Mouse (Mus musculus): ENCODE data around the gene Btla. TPM values are rescaled to one million over a fixed set of nuclear protein-coding genes. Genes with fewer than 3 reads are reported as not detected.
A peak's percentile ranks its signal among the peaks of the same experiment; 100 is the strongest.

The Btla gene
- polyA plus RNA-seq, 1 experiment from 2014 or later: 0.08 TPM

GRCm38 (mm10) chr16:45231296-45231695 is 7.2 kb downstream of the Btla start:
- H3K27me3 ChIP-seq: no peaks in the 10 kb centered on the region
- no peak overlapping the region for H3K9ac ChIP-seq
- H3K27ac ChIP-seq (replicated peaks): no peak overlapping the region
- no peak overlapping the region for H3K4me3 ChIP-seq
- H3K9me3 ChIP-seq: no peaks in the 10 kb centered on the region
- H3K36me3 ChIP-seq: no peaks in the 10 kb centered on the region
- WGBS: 86% methylated on average over 1 of the region's 1 CpGs
- H3K4me2 ChIP-seq: no peak overlapping the region
- no peaks in the 10 kb centered on the region for H3K4me1 ChIP-seq (replicated peaks)
- ATAC-seq (ENCODE audit: low FRiP score, low read depth): no peak

DNA sequence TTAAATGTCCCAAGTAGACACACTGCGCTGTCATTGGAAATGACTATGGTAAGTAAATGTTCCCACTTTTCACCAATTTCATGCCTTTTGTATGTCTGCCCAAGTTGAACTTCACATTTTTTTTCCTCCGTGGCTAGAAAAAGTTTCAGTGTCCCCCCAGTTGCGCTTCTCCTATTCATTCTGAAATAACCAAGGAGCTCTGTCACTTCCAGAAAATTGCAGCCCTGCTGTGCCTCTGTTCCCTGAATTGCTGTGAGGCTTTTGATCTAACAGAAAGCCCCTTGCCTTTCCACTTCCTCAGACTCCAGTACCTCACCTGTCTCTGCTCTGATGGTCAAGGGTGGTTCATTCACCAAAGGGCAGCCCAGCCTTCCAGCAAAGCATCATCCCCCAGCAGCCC is 8.9 kb downstream of the Btla start:
- no peak for ATAC-seq (ENCODE audit: low FRiP score, low read depth)
- H3K4me3 ChIP-seq: no peak overlapping the region
- no peak overlapping the region for H3K27ac ChIP-seq (replicated peaks)
- no peaks in the 10 kb centered on the region for H3K36me3 ChIP-seq
- H3K9me3 ChIP-seq: no peaks in the 10 kb centered on the region
- H3K4me1 ChIP-seq (replicated peaks): no peaks in the 10 kb centered on the region
- H3K4me2 ChIP-seq: no peak overlapping the region
- 47% methylated on average over 3 of the region's 3 CpGs for WGBS
- H3K9ac ChIP-seq: no peak overlapping the region
- no peaks in the 10 kb centered on the region for H3K27me3 ChIP-seq

DNA sequence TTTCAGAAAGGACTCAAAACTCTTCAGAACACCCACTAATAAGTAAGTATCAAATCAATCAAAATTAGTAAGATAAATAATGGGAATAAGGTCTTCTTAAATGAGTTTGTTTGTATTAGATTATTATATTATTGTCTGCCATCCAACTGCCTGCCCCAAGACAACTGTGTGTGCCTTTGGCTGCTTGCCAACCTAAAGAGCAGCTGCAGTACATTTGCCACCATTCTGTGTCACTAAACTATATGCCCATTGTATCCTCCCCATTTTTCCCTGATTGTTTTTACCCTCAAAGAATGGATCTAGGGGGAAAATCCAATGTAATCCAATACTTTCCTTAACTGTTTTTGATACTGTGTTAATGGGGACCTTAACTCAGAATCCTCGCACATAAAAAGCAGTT is 18.6 kb downstream of the Btla start:
- H3K4me1 ChIP-seq (replicated peaks): no peaks in the 10 kb centered on the region
- H3K4me3 ChIP-seq: no peak overlapping the region
- WGBS: 84% methylated on average over 1 of the region's 1 CpGs
- H3K36me3 ChIP-seq: no peaks in the 10 kb centered on the region
- no peaks in the 10 kb centered on the region for H3K27me3 ChIP-seq
- no peak overlapping the region for H3K27ac ChIP-seq (replicated peaks)
- ATAC-seq (ENCODE audit: low FRiP score, low read depth): no peak
- H3K9me3 ChIP-seq: no peaks in the 10 kb centered on the region
- no peak overlapping the region for H3K4me2 ChIP-seq
- no peak overlapping the region for H3K9ac ChIP-seq

- WGBS: 11% methylated on average over 3 of the region's 3 CpGs
- Histone ChIP-seq H3K27me3 (no peaks in the 10 kb centered on the region), H3K9me3 (no peaks in the 10 kb centered on the region), H3K27ac (replicated peaks) (no peak overlapping the region), H3K9ac (no peak overlapping the region), H3K4me2 (no peak overlapping the region), H3K36me3 (no peaks in the 10 kb centered on the region), H3K4me1 (replicated peaks) (no peaks in the 10 kb centered on the region), H3K4me3 (no peak overlapping the region)
- ATAC-seq (ENCODE audit: low FRiP score, low read depth): peak; percentile 68
Observed at GRCm38 (mm10) chr16:45244930-45245472, 20.9 kb downstream of the Btla start.

- no peak overlapping the region for H3K27ac ChIP-seq (replicated peaks)
- no peaks in the 10 kb centered on the region for H3K9me3 ChIP-seq
- WGBS: 51% methylated on average over 2 of the region's 2 CpGs
- no peak overlapping the region for H3K9ac ChIP-seq
- no peak for ATAC-seq (ENCODE audit: low FRiP score, low read depth)
- no peak overlapping the region for H3K4me3 ChIP-seq
- H3K36me3 ChIP-seq: no peaks in the 10 kb centered on the region
- H3K27me3 ChIP-seq: no peaks in the 10 kb centered on the region
- H3K4me2 ChIP-seq: no peak overlapping the region
- H3K4me1 ChIP-seq (replicated peaks): no peaks in the 10 kb centered on the region
Observed at GRCm38 (mm10) chr16:45249761-45250160, 25.6 kb downstream of the Btla start.

DNA sequence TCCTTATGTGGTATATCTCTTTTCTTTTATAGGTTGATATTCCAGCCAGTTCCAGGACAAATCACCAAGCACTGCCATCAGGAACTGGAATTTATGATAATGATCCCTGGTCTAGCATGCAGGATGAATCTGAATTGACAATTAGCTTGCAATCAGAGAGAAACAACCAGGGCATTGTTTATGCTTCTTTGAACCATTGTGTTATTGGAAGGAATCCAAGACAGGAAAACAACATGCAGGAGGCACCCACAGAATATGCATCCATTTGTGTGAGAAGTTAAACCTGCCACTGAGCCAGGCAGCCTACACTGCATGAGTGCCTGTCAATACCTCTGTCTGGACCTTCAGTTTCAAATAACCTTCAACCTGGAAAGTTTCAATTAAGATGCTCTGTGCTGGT is 26.2 kb downstream of the Btla start:
- no peak overlapping the region for H3K27ac ChIP-seq (replicated peaks)
- H3K4me3 ChIP-seq: no peak overlapping the region
- H3K9ac ChIP-seq: no peak overlapping the region
- no peaks in the 10 kb centered on the region for H3K27me3 ChIP-seq
- no peaks in the 10 kb centered on the region for H3K36me3 ChIP-seq
- H3K4me1 ChIP-seq (replicated peaks): no peaks in the 10 kb centered on the region
- H3K9me3 ChIP-seq: no peaks in the 10 kb centered on the region
- no peak overlapping the region for H3K4me2 ChIP-seq
- ATAC-seq (ENCODE audit: low FRiP score, low read depth): no peak

DNA sequence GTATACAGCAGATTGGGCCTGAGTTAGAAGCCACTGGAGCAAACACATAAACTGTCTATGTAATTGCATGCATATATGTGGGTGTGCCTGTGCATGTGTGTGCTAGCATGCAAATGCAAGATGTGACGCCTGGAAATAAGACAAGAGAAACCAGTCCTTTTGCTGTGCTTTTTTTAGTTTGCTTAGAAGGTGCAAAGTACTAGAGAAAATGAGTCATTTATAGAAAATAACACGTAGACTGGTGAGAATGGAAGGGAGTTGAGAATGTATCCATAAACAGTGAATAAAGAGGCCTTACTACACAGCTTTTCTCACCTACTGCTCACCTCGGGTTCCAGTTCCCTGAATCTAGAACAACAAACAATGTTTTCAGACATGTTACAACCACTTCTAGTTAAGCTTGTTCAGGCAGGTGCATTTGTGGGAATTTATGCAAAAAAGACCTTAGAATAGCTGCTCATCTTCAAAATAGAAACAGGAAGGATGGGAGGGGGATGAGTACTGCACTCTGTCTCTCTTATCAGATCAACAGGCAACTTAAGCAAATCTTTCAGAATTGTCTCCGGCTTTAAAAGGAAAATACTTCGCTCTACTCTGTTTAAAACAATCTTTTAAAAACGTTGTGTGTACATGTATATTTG is 27.8 kb downstream of the Btla start:
- H3K4me1 ChIP-seq (replicated peaks): no peaks in the 10 kb centered on the region
- H3K27ac ChIP-seq (replicated peaks): no peak overlapping the region
- no peak for ATAC-seq (ENCODE audit: low FRiP score, low read depth)
- no peak overlapping the region for H3K9ac ChIP-seq
- no peaks in the 10 kb centered on the region for H3K9me3 ChIP-seq
- H3K27me3 ChIP-seq: no peaks in the 10 kb centered on the region
- H3K4me3 ChIP-seq: no peak overlapping the region
- no peak overlapping the region for H3K4me2 ChIP-seq
- no peaks in the 10 kb centered on the region for H3K36me3 ChIP-seq
- 88% methylated on average over 6 of the region's 6 CpGs for WGBS

GRCm38 (mm10) chr16:45255183-45255861 is 31.2 kb downstream of the Btla start:
- no peaks in the 10 kb centered on the region for H3K36me3 ChIP-seq
- no peak overlapping the region for H3K4me2 ChIP-seq
- no peaks in the 10 kb centered on the region for H3K27me3 ChIP-seq
- H3K27ac ChIP-seq (replicated peaks): no peak overlapping the region
- H3K9ac ChIP-seq: no peak overlapping the region
- ATAC-seq (ENCODE audit: low FRiP score, low read depth): no peak
- H3K4me3 ChIP-seq: no peak overlapping the region
- no peaks in the 10 kb centered on the region for H3K4me1 ChIP-seq (replicated peaks)
- WGBS: 89% methylated on average over 7 of the region's 7 CpGs
- no peaks in the 10 kb centered on the region for H3K9me3 ChIP-seq

GRCm38 (mm10) chr16:45256895-45257294 is 32.8 kb downstream of the Btla start:
- H3K9me3 ChIP-seq: no peaks in the 10 kb centered on the region
- no peak for ATAC-seq (ENCODE audit: low FRiP score, low read depth)
- no peak overlapping the region for H3K4me2 ChIP-seq
- H3K4me3 ChIP-seq: no peak overlapping the region
- H3K27ac ChIP-seq (replicated peaks): no peak overlapping the region
- 92% methylated on average over 2 of the region's 2 CpGs for WGBS
- no peak overlapping the region for H3K9ac ChIP-seq
- H3K27me3 ChIP-seq: no peaks in the 10 kb centered on the region
- no peaks in the 10 kb centered on the region for H3K36me3 ChIP-seq
- no peaks in the 10 kb centered on the region for H3K4me1 ChIP-seq (replicated peaks)

GRCm38 (mm10) chr16:45257567-45257966 is 33.5 kb downstream of the Btla start:
- ATAC-seq (ENCODE audit: low FRiP score, low read depth): no peak
- H3K27me3 ChIP-seq: no peaks in the 10 kb centered on the region
- no peaks in the 10 kb centered on the region for H3K36me3 ChIP-seq
- H3K9me3 ChIP-seq: no peaks in the 10 kb centered on the region
- H3K27ac ChIP-seq (replicated peaks): no peak overlapping the region
- 88% methylated on average over 1 of the region's 1 CpGs for WGBS
- H3K4me3 ChIP-seq: no peak overlapping the region
- no peak overlapping the region for H3K4me2 ChIP-seq
- H3K9ac ChIP-seq: no peak overlapping the region
- no peaks in the 10 kb centered on the region for H3K4me1 ChIP-seq (replicated peaks)

- Histone ChIP-seq H3K9me3 (no peaks in the 10 kb centered on the region), H3K27ac (replicated peaks) (no peak overlapping the region), H3K36me3 (no peaks in the 10 kb centered on the region), H3K4me3 (no peak overlapping the region), H3K27me3 (no peaks in the 10 kb centered on the region), H3K4me1 (replicated peaks) (no peaks in the 10 kb centered on the region), H3K9ac (no peak overlapping the region), H3K4me2 (no peak overlapping the region)
- 90% methylated on average over 2 of the region's 2 CpGs for WGBS
- no peak for ATAC-seq (ENCODE audit: low FRiP score, low read depth)
Observed at GRCm38 (mm10) chr16:45259663-45260062, 35.5 kb downstream of the Btla start.

DNA sequence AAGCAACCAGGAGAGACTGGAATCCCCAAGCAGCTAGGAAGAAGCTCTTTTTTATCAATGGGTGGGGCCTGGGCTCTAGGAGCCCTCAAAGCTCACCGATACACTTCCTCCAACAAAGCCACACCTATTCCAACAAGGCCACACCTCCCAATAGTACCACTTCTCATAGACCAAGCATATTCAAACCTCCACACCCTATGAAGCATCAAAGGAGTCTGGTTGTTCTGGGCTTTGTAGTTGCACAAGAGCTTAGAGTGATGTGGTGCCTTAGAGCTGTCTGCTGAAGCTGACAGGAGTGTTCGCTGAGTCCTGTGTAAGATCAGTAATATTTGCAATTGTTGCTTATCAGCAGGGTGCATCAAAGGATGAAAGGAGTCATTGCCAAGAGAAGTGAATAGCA is 37.2 kb downstream of the Btla start:
- WGBS: 84% methylated on average over 2 of the region's 2 CpGs
- Histone ChIP-seq H3K36me3 (no peaks in the 10 kb centered on the region), H3K4me2 (no peak overlapping the region), H3K4me3 (no peak overlapping the region), H3K4me1 (replicated peaks) (no peaks in the 10 kb centered on the region), H3K9ac (no peak overlapping the region), H3K27me3 (no peaks in the 10 kb centered on the region), H3K27ac (replicated peaks) (no peak overlapping the region), H3K9me3 (no peaks in the 10 kb centered on the region)
- ATAC-seq (ENCODE audit: low FRiP score, low read depth): no peak

DNA sequence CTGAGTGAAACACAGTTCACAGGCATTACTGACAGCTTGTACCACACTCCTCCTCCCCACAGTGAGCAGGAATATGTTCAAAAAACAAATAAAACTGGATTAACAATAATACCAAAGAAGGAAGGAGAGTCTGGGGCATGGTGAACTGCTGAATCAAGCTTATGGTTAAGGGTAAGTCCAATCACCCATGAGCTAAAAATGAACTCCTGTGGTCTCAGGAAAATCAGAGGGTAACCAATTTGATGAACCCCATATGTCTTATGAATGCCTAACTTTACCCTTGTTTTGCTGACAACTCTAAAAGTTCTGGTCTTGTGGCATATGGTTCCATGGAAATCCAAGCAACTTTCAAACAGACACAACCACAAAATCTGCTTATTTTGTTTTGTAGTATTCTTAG is 37.9 kb downstream of the Btla start:
- ATAC-seq (ENCODE audit: low FRiP score, low read depth): no peak
- no peak overlapping the region for H3K4me3 ChIP-seq
- no peak overlapping the region for H3K4me2 ChIP-seq
- no peaks in the 10 kb centered on the region for H3K9me3 ChIP-seq
- no peaks in the 10 kb centered on the region for H3K4me1 ChIP-seq (replicated peaks)
- no peak overlapping the region for H3K27ac ChIP-seq (replicated peaks)
- no peak overlapping the region for H3K9ac ChIP-seq
- H3K36me3 ChIP-seq: no peaks in the 10 kb centered on the region
- no peaks in the 10 kb centered on the region for H3K27me3 ChIP-seq
